Mouse (Mus musculus) liver, adult (tissue): ENCODE measurements around the gene Polr2l.

Experiments
- GATA4 ChIP-seq: IDR thresholded peaks from 2 replicates; pipeline ENCODE4 v1.6.1; 2014; ENCODE audit warnings: mild to moderate bottlenecking, low read length; ENCODE audit not compliant: insufficient replicate concordance

Gene Polr2l

DNA sequence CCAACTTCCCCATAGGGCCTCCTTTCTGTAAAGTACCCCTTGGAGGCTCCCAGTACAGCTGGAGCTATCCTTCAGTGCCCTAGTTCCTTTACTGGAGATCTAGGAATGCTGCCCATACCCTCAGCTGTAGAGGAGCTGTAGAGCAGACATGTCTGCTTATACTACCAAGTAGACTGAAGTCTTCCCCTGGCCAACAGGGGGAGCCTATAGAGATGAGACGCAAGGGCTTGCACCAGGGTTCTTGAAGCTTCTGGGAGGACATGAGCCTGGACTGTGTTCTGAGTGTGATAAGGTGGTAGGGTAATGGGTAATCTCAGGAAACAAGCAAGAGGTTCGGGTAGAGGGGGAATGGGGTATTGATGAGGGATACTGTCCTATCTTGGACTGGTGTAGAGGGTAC is 16.2 kb upstream of the Polr2l start:
- TF ChIP-seq GATA4: no peak

DNA sequence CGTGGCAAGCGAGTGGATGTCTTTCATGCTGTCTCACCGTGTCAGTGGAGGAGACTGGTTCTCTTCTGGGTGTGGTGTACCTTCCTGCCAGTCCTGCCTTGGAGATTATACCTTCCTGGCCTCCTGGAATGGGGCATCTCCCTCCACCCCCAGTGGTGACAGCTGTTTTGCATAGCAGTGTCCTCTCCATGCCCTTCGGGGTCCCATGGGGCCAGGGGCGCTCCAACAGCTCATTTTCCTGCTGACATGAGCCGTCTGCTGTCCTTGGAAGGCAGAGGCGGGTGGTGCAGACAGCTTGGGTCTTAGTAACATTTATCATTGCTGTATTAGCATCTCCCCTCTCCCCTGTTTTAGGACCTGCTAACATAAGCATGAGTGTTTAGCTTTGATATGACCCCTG is 12.2 kb upstream of the Polr2l start:
- no peak for TF ChIP-seq GATA4

DNA sequence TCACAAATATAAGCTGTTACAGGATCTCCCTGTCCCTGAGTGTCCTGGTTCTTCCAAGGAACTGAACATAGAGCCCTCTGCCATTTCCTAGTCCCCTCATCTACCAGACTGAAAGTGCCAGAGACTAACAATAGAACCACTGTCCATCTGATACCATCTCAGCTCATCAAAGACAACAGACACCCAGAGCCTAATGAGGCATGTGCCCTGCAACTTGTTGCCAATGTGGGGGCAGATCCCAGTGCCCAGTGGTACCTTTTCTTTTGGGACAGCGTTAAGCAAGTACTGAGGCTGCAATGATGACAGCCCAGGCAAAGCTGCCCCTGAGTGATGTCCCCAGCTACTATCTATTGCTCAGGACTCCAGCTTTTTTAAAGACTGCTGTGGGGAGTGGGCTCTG is 11.3 kb upstream of the Polr2l start:
- no peak for TF ChIP-seq GATA4

DNA sequence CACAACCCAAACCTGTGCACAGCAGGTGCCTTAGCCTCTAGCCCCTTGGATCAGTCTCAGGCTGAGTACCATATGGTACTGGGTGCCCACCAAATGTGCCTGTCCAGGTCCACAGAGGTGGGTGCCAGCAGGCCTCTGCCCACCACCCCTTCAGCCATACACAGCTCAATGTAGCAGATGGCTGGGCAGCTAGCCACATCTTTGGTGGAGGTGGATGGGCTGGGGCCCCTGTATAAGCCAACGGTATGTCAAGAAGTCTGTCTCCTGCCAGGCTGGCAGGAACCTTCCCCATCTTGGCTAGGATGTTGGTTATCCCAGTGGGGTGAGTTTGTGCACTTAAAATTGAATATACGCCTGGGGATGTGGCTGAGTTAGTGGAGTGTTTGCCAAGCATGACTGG is 10.7 kb upstream of the Polr2l start:
- no peak for TF ChIP-seq GATA4

DNA sequence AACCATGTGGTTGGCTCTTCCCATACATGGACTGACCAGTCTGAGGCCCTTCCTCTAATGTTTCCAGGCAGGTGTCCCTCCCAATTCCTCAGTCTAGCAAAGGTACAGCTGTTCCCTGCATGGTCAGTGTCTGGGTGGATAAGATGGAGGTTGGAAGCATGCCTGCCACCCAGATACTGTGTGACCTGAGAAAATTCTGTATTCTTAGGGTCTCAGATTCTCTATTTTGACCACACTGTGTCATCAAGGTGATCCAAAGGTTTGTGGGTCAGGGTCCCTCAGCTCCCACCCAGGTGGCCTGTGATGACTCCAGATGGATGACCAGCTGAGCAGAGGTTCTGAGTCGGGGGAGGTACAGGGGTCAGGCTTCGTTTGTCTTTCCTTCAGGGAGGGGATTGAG is 10.3 kb upstream of the Polr2l start:
- TF ChIP-seq GATA4: no peak

DNA sequence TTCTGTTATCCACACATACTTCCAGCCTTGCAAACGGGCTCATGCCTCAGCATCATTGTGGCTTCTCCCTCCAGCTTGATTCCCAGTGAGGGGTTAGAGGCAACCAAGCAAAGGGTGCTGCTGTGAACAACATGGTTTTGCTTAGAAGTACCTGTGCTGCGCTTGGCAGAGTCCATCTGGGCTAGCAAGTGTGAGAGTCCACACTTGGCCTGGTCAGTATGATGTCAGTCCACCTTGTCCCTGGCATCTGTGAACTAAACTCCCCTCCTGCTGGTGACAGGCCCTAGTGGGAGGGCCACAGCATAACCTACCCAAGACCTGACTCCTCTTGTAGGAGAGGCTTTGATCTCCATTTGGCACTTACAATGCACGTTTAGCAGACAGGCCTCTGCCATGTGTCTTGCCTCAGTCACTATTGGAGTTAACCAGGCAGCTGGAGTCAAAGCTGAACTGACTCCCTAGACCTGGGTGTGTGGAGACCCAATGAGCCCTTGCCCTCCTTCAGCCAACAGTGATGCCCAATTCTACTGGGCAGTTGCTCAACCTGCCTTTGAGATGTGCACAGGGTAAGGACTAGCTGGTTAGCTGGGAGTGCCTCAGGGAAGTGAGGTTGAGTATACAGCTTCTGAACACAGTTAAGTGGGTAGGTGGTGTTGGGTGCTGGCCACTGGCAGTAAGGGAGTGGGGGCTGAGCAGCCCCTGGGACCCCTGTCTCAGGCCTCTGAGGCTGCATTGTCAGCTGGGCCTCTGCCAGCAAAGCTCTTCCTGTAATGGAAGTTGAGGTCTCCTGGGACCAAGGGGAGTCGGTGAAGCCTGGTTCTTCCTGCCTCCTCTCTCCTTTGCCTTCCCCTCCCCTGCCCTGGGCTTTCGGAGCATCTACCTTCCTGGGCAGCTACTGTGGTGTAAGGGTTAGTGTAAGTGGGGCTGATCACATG is 9.5 kb upstream of the Polr2l start:
- no peak for TF ChIP-seq GATA4

DNA sequence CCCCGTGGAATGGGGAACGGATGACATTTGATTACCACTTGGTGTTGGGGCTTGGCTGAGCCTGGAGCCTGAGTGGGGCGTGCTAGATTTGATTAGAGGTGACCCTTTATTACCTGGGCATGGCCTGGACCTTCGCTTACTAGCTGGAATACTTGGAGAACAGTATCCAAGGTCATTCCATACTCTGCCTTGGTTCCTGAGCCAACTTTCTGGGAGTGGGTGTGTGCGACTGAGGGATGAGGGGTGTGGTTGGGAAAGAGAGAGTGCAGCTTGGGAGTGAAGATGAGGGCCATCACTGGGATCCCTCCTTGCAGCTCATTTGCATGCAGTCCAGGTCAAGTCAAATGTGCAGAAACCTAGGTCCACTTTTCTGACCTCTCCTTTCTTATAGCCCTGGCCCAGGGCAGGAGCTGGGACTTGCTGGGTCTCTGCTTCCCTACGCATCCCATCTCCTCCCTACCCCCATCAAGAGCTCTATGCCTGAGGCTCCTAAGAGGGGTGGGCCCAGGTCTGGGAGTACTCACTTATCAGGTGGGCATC is 8.3 kb upstream of the Polr2l start:
- TF ChIP-seq GATA4: no peak

DNA sequence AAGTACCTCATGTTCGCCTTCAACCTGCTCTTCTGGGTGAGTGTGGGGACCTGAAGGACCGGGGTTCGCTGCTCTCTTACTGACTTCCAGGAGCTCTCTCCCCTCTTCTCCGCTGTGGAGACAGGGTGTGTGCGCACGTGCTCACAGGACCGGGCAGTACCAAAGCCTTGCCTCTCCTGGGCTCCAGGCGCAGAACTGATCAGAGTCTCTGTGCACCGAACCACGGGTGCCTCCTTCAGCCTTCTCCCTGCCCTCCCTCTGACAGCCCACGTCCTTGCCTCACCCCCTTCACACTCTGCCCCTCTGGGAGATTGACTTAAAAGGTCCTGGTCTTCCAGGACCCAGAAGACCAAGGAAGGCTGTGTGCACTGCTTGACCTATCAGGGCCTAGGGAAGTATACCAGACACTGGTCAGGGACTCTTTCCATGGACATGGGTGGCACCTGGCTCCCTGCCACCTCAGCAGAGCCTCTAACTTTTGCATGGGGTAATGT is 7.6 kb upstream of the Polr2l start:
- TF ChIP-seq GATA4: no peak

DNA sequence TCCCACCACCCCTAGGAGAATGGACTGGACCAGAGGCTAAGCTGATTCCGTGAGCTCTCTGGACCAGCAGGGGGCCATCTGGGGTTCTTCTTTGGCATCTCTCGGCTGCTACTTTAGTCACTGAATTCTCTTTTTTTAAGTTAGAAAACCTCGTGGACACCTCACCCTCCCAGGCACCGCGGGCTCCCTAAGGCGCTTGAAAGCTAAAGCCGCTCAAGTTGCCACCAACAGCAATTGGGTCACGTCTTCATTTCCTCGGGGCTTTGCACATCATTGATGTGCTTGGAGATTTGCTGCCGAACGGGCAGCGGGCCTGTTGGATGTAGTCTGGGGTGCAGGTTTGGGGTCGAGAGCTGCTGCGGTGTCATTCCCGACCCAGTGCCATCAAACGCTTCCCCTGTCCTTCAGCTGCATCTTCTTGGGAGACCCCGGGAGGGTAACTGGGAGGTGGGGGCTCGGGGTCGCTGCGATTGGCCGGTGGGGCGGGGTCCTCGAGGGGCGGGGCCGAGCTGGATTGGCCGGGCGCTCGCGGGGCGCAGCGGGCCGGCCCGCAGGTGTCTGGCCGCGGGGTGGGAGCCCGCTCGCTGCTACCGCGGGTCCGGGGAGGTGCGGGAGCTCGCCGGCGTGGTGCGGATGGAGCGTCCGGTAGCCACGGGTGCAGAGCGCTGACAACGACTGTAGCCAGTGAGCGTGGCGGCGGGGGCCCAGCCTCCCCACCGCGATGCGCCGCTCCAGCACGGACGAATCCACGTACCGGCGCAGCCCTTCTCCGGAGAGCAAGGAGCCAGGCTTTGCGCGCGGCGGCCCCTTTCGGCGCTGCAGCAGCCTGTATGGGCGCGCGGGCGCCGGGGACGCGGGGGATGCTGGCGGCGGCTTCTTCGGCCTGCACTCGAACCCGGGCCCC is 6.8 kb upstream of the Polr2l start:
- TF ChIP-seq GATA4: no peak

DNA sequence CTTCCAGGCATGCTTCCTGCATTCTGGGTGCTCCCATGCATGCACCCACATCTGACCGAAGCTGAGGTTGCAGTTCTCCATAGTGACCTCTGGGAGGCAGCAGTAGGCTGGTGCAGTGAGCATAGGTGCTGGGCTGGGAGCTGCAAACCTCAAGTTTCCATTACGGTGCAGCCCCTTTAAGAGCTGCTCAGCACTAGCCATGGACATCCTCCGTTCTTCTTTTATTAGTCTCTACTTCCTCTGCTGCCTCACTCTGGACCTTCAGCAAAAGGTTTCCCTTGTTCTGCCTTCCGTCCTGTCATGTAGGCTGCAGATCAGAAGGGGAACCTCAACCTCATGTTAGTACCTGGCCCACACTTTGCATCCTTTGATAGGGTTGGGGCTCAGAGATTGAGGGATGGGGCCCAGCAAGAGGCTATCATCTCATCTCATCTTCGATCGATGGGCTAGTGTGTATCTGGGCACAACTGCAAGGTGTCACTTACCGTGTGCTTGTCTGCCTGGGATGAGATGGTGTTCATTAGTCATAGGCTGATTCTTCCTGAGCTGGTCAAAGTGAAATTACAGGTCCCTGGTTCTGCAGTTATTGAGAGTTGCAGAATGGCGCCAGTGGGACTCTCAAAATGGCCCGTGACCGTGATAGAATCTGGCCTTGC is 6.0 kb upstream of the Polr2l start:
- TF ChIP-seq GATA4: no peak

DNA sequence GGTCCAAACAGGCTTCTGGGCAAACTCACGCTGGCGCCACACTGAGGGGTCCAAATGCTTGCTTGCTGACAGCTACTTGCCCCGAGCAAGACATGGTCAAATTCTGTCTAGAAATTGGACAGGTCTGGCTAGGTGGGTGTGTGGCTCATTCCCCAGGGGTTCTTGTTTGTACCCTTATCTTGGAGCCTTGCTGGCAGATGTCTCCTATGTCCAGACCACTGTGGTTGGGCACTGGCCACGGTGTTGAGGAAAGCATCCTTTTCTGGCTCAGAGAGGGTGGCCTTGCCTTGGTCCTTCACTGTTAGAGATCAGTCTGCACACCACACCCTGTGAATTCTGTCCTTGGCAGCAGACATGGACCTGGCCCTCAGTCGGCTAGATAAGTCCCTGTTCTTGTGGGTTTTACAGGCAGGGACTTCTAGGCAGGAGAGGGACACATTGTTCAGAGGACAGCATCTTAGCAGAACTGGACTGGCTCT is 3.4 kb upstream of the Polr2l start:
- TF ChIP-seq GATA4: no peak

DNA sequence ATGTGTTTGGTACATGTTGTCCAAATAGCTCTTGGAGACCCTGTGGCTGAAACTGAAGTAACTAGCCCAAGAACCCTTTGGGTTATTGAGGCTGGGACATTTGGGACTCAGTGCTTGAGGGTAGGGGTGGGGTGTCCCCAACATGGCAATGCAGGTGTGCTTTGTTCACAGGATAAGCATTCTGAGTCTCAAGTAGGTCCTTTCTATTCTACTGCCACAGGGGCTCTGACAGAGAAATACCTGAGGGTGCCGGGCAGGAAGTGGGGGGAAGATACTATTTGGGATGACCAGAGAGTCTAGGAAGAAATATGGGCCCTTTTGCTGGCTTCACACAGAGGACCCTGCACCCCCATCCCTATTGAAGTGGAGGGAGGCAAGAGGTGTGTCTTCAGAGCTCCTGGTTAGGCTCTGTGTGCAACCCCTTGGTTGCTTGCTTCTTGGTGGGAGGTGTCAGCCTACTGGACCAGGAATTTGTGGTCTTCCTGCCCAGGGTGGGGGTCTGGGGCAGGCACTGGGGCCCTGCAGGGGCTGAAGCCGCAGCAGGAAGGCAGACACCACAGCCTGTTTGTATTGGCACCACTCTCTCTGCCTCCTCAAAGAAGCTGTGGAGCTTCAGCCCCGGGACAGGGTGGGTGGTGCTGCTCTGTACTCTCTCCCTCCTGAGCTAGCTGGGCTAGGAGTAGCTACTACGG is 2.8 kb upstream of the Polr2l start:
- TF ChIP-seq GATA4: no peak

DNA sequence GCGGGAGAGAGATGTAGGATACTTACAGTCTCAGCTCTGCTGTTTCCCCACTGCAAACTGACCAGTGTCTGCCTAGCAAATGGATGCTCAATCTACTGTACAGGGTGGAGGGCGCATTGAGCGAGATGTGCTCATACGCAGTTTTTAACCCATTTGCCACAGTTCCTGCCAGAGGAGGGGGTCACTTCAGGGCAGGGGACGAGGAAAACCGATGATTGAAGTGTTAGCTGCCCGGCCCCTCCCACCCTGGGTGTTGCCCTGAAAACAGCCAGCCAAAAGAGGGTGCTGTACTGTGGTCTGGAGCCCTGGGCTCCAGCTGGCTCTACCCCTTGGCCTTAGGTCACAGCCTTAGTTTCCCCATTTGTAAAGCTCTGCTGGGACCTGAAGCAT is 2.0 kb upstream of the Polr2l start:
- TF ChIP-seq GATA4: no peak

DNA sequence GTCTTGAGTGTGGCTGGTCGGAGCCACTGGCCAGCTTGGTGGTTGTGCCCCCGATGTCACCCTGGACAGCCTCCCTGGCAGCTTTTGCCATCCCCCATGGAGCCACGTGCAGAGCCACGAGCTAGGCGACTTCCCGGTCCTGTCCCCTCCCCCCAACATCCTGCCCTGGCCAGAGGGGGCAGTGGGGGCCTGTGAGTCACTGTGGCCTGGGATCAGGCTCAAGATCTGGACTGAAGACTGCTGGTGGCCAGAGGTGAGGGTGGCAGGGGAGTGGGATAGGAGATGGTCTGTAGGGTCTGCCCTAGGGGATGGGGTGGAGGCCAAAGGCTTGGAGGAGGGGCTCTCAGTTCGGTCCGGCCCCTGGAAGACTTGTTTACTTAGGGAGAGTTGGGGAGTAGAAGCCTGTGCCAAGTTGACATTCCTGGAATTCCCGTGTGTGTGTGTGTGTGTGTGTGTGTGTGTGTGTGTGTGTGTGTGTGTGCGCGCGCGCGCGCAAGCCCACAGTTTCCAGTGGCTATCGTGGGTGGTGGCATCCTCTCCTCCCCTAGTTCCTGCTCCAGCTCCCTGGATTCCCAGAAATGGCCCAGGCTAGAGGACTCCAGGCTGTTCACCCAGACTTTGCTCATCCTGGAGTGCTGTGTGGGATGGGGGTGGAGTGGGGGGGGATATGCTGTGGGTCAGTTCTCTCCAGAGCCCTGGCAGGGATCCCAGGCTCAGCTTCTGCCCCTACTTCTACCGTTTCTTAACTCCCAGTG is 1.5 kb upstream of the Polr2l start:
- peak; percentile 71; the same call in 1 of the 2 replicates for TF ChIP-seq GATA4
